Mouse (Mus musculus): Measurements from ENCODE around the gene Gm10197. TPM values are rescaled to one million over a fixed set of nuclear protein-coding genes. Genes with fewer than 3 reads are reported as not detected.
"Not testable (repeated sequence)": the region's sequence is repeated elsewhere in the genome, so short reads cannot be mapped to it uniquely, and the experiment has no call there.

Gm10197 gene
- polyA plus RNA-seq, 1 experiment: not detected

GRCm38 (mm10) chr19:53400332-53401110 lies 29.0 kb upstream of the Gm10197 start:
- H3K27ac ChIP-seq (ENCODE audit: control insufficient read depth, insufficient read depth, low read depth, low read length, poor library complexity): no peak overlapping the region
- WGBS: 65% methylated on average over 16 of the region's 16 CpGs
- no peak overlapping the region for H3K4me3 ChIP-seq (replicated peaks; ENCODE audit: control insufficient read depth, low read depth, low read length)
- TF ChIP-seq POLR2A (IDR thresholded peaks at IDR 0.05; ENCODE audit: borderline replicate concordance, control insufficient read depth, low read depth, low read length) (no peak), CTCF (IDR thresholded peaks at IDR 0.05; ENCODE audit: control insufficient read depth, insufficient read depth, low read length) (no peak)
- H3K4me1 ChIP-seq (ENCODE audit: control insufficient read depth, insufficient read depth, low read length): peaks cover 2% of the 10 kb centered on the region

- no peak for TF ChIP-seq CTCF (IDR thresholded peaks at IDR 0.05; ENCODE audit: control insufficient read depth, insufficient read depth, low read length)
- TF ChIP-seq POLR2A (IDR thresholded peaks at IDR 0.05; ENCODE audit: borderline replicate concordance, control insufficient read depth, low read depth, low read length): no peak
- Histone ChIP-seq H3K4me3 (replicated peaks; ENCODE audit: control insufficient read depth, low read depth, low read length) (no peak overlapping the region), H3K27ac (ENCODE audit: control insufficient read depth, insufficient read depth, low read depth, low read length, poor library complexity) (peak overlapping the region; percentile 49; the same call in 1 of the 2 replicates), H3K4me1 (ENCODE audit: control insufficient read depth, insufficient read depth, low read length) (peaks cover 2% of the 10 kb centered on the region)
- 22% methylated on average over 4 of the region's 4 CpGs for WGBS
These were observed 27.6 kb upstream of the Gm10197 start for GRCm38 (mm10) chr19:53399213-53399612.

GRCm38 (mm10) chr19:53397451-53398233 lies 26.1 kb upstream of the Gm10197 start:
- Histone ChIP-seq H3K27ac (ENCODE audit: control insufficient read depth, insufficient read depth, low read depth, low read length, poor library complexity) (no peak overlapping the region), H3K4me3 (replicated peaks; ENCODE audit: control insufficient read depth, low read depth, low read length) (no peak overlapping the region), H3K4me1 (ENCODE audit: control insufficient read depth, insufficient read depth, low read length) (peaks cover 2% of the 10 kb centered on the region)
- WGBS: 59% methylated on average over 12 of the region's 12 CpGs
- TF ChIP-seq CTCF (IDR thresholded peaks at IDR 0.05; ENCODE audit: control insufficient read depth, insufficient read depth, low read length): no peak
- TF ChIP-seq POLR2A (IDR thresholded peaks at IDR 0.05; ENCODE audit: borderline replicate concordance, control insufficient read depth, low read depth, low read length): no peak

- WGBS: 26% methylated on average over 5 of the region's 5 CpGs
- H3K4me1 ChIP-seq (ENCODE audit: control insufficient read depth, insufficient read depth, low read length); H3K4me3 ChIP-seq (replicated peaks; ENCODE audit: control insufficient read depth, low read depth, low read length); H3K27ac ChIP-seq (ENCODE audit: control insufficient read depth, insufficient read depth, low read depth, low read length, poor library complexity): not testable (repeated sequence)
These were observed 24.2 kb upstream of the Gm10197 start for GRCm38 (mm10) chr19:53395805-53396204.

GRCm38 (mm10) chr19:53394956-53395355 lies 23.4 kb upstream of the Gm10197 start:
- H3K4me1 ChIP-seq (ENCODE audit: control insufficient read depth, insufficient read depth, low read length); H3K4me3 ChIP-seq (replicated peaks; ENCODE audit: control insufficient read depth, low read depth, low read length); H3K27ac ChIP-seq (ENCODE audit: control insufficient read depth, insufficient read depth, low read depth, low read length, poor library complexity): not testable (repeated sequence)
- WGBS: 60% methylated on average over 3 of the region's 3 CpGs

- WGBS: 10% methylated on average over 7 of the region's 7 CpGs
- no peak for TF ChIP-seq POLR2A (IDR thresholded peaks at IDR 0.05; ENCODE audit: borderline replicate concordance, control insufficient read depth, low read depth, low read length)
- TF ChIP-seq CTCF (IDR thresholded peaks at IDR 0.05; ENCODE audit: control insufficient read depth, insufficient read depth, low read length): no peak
- Histone ChIP-seq H3K4me1 (ENCODE audit: control insufficient read depth, insufficient read depth, low read length) (peaks cover 3% of the 10 kb centered on the region), H3K27ac (ENCODE audit: control insufficient read depth, insufficient read depth, low read depth, low read length, poor library complexity) (no peak overlapping the region), H3K4me3 (replicated peaks; ENCODE audit: control insufficient read depth, low read depth, low read length) (no peak overlapping the region)
These were observed 23.0 kb upstream of the Gm10197 start for GRCm38 (mm10) chr19:53394552-53394951.

- TF ChIP-seq POLR2A (IDR thresholded peaks at IDR 0.05; ENCODE audit: borderline replicate concordance, control insufficient read depth, low read depth, low read length) (no peak), CTCF (IDR thresholded peaks at IDR 0.05; ENCODE audit: control insufficient read depth, insufficient read depth, low read length) (no peak)
These were observed 22.1 kb upstream of the Gm10197 start for GRCm38 (mm10) chr19:53393646-53394045.

GRCm38 (mm10) chr19:53392781-53393343 lies 21.3 kb upstream of the Gm10197 start:
- TF ChIP-seq POLR2A (IDR thresholded peaks at IDR 0.05; ENCODE audit: borderline replicate concordance, control insufficient read depth, low read depth, low read length): no peak
- TF ChIP-seq CTCF (IDR thresholded peaks at IDR 0.05; ENCODE audit: control insufficient read depth, insufficient read depth, low read length): no peak
- Histone ChIP-seq H3K4me1 (ENCODE audit: control insufficient read depth, insufficient read depth, low read length) (peaks cover 1% of the 10 kb centered on the region; the same call in 1 of the 2 replicates), H3K4me3 (replicated peaks; ENCODE audit: control insufficient read depth, low read depth, low read length) (no peak overlapping the region), H3K27ac (ENCODE audit: control insufficient read depth, insufficient read depth, low read depth, low read length, poor library complexity) (no peak overlapping the region)
- WGBS: 64% methylated on average over 8 of the region's 8 CpGs

More at GRCm38 (mm10) chr19:53393646-53394045, 22.1 kb upstream of the Gm10197 start:
- H3K4me3 ChIP-seq (replicated peaks; ENCODE audit: control insufficient read depth, low read depth, low read length): no peak overlapping the region
- H3K4me1 ChIP-seq (ENCODE audit: control insufficient read depth, insufficient read depth, low read length): peaks cover 1% of the 10 kb centered on the region; the same call in 1 of the 2 replicates
- H3K27ac ChIP-seq (ENCODE audit: control insufficient read depth, insufficient read depth, low read depth, low read length, poor library complexity): no peak overlapping the region
